In the genomic region with DNA sequence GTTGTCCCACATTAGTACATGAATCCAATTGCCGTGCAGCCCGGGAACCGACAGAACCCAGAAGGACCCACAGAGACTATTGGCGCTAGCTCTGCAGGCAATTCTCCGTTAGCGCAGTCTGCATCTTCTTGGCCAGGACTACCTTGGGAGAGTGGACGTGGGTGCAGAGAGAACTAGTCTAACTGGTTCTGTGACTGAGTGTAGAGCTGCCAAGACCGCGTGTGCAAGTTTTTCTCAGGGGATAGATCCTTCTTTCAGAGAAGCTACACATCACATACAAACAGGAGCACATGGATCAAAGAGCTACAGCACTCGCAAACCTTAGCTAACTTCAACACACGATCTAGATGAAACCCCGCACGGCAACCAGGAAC, we compare ENCODE assay signal across 8 mouse cellular contexts. TPM values are rescaled to one million over a fixed set of nuclear protein-coding genes. Genes with fewer than 3 reads are reported as not detected.
DNase-seq lines count a peak whose midpoint lies in the region; ATAC-seq and TF ChIP-seq lines count a peak whose summit lies in the region.

No protein-coding gene starts in this region.

- ATAC-seq in hindbrain, embryonic 16.5 days: peak; percentile 70
- peak; percentile 72 for ATAC-seq in lung, embryonic 14.5 days (ENCODE audit: insufficient read depth)

- peak; percentile 30 for DNase-seq in cerebellum, adult 11-12 months
- DNase-seq in cerebellum, adult 8-10 months: no peak
- no peak for DNase-seq in spleen, adult 2 months (ENCODE audit: low read depth in 1 of 2, low spot score in 2 of 2)
- DNase-seq in spleen, adult 12 weeks (ENCODE audit: low spot score): no peak
- peak; percentile 64 for DNase-seq in lung, embryonic 14.5 days
- DNase-seq in skeletal muscle tissue, adult 2 months (ENCODE audit: low read depth, low spot score): peak; percentile 13
- DNase-seq in spleen, postnatal 10 days (ENCODE audit: low spot score in 2 of 2): no peak

- TF ChIP-seq POLR2A in spleen, adult 2 months (IDR thresholded peaks at IDR 0.05; ENCODE audit: low read depth, low read length): no peak

- H3K27me3 ChIP-seq in spleen, adult 2 months (ENCODE audit: control insufficient read depth, insufficient read depth, low read length): no peaks in the 10 kb centered on the region
- no peaks in the 10 kb centered on the region for H3K27me3 ChIP-seq in hindbrain, embryonic 16.5 days (replicated peaks; ENCODE audit: control insufficient read depth, insufficient read depth, low read length)
- H3K27me3 ChIP-seq in lung, embryonic 14.5 days (ENCODE audit: insufficient read depth, low read length): no peaks in the 10 kb centered on the region

- peaks cover 8% of the 10 kb centered on the region; the same call in 1 of the 2 replicates for H3K4me1 ChIP-seq in spleen, adult 2 months (ENCODE audit: control insufficient read depth, insufficient read depth, insufficient read length)
- H3K4me1 ChIP-seq in hindbrain, embryonic 16.5 days (ENCODE audit: control insufficient read depth, insufficient read depth, low read depth, low read length): peaks cover 11% of the 10 kb centered on the region
- H3K4me1 ChIP-seq in lung, embryonic 14.5 days (ENCODE audit: insufficient read depth): peaks cover 5% of the 10 kb centered on the region

- peak overlapping the region; percentile 95 for H3K4me3 ChIP-seq in spleen, adult 2 months (ENCODE audit: extremely low read depth, insufficient read depth, insufficient read length)
- H3K4me3 ChIP-seq in hindbrain, embryonic 16.5 days (ENCODE audit: low read length): peak overlapping the region; percentile 65
- peak overlapping the region; percentile 67 for H3K4me3 ChIP-seq in lung, embryonic 14.5 days (ENCODE audit: low read depth, low read length)

- WGBS in spleen, adult 2 months: 1% methylated on average over 13 of the region's 13 CpGs
- WGBS in hindbrain, embryonic 16.5 days: under 1% methylated on average over 13 of the region's 13 CpGs
- under 1% methylated on average over 13 of the region's 13 CpGs for WGBS in lung, embryonic 14.5 days

- no peak for TF ChIP-seq CTCF in spleen, adult 2 months (IDR thresholded peaks at IDR 0.05; ENCODE audit: extremely low read depth, insufficient read depth, insufficient read length, insufficient replicate concordance)
- no peak for TF ChIP-seq CTCF in lung, embryonic 14.5 days (IDR thresholded peaks at IDR 0.05; ENCODE audit: low read depth)

- no peaks in the 10 kb centered on the region for H3K9me3 ChIP-seq in hindbrain, embryonic 16.5 days (ENCODE audit: control insufficient read depth, low read length)
- no peaks in the 10 kb centered on the region for H3K9me3 ChIP-seq in lung, embryonic 14.5 days (ENCODE audit: low read depth, low read length)

- peak overlapping the region; percentile 67 for H3K9ac ChIP-seq in hindbrain, embryonic 16.5 days (ENCODE audit: low read depth, low read length)
- H3K9ac ChIP-seq in lung, embryonic 14.5 days: peak overlapping the region; percentile 62

- peak overlapping the region; percentile 64 for H3K4me2 ChIP-seq in hindbrain, embryonic 16.5 days (ENCODE audit: low read length)
- H3K4me2 ChIP-seq in lung, embryonic 14.5 days: peak overlapping the region; percentile 78

- no peaks in the 10 kb centered on the region for H3K36me3 ChIP-seq in spleen, adult 2 months (ENCODE audit: control insufficient read depth, insufficient read depth, low read length)
- H3K36me3 ChIP-seq in hindbrain, embryonic 16.5 days (ENCODE audit: control insufficient read depth, insufficient read depth, low read length): no peaks in the 10 kb centered on the region
- H3K36me3 ChIP-seq in lung, embryonic 14.5 days (ENCODE audit: insufficient read depth): no peaks in the 10 kb centered on the region

- peak overlapping the region; percentile 81 for H3K27ac ChIP-seq in spleen, adult 2 months (ENCODE audit: insufficient read depth, low read length)
- H3K27ac ChIP-seq in hindbrain, embryonic 16.5 days (ENCODE audit: low read depth, low read length): peak overlapping the region; percentile 77
- peak overlapping the region; percentile 72; the same call in 1 of the 2 replicates for H3K27ac ChIP-seq in lung, embryonic 14.5 days (ENCODE audit: low read depth)

RNA-seq across cellular contexts. Expression of a gene that starts 0.4 kb away (rescaled TPM):
- polyA plus RNA-seq in spleen, adult 2 months (2012; rRNA removed): 9.7 and 11.5 TPM in 2 replicates
- 14.8 and 15.2 TPM in 2 replicates for polyA plus RNA-seq in hindbrain, embryonic 16.5 days (2015; fragmentation: Nextera tagmentation; extraction: Ambion mirVana)
- 7.6 and 8.7 TPM in 2 replicates for polyA plus RNA-seq in lung, embryonic 14.5 days (2014; fragmentation: Nextera tagmentation; extraction: Ambion mirVana)

RNA-seq across cellular contexts. Expression of a gene that starts 27.0 kb away (rescaled TPM):
- 19.1 and 23.3 TPM in 2 replicates for polyA plus RNA-seq in spleen, adult 2 months (2012; rRNA removed)
- 71.2 and 72.4 TPM in 2 replicates for polyA plus RNA-seq in hindbrain, embryonic 16.5 days (2015; fragmentation: Nextera tagmentation; extraction: Ambion mirVana)
- polyA plus RNA-seq in lung, embryonic 14.5 days (2014; fragmentation: Nextera tagmentation; extraction: Ambion mirVana): 67.1 and 72.6 TPM in 2 replicates

RNA-seq across cellular contexts. Expression of a gene that starts 32.3 kb away (rescaled TPM):
- 22.1 and 25.6 TPM in 2 replicates for polyA plus RNA-seq in spleen, adult 2 months (2012; rRNA removed)
- polyA plus RNA-seq in hindbrain, embryonic 16.5 days (2015; fragmentation: Nextera tagmentation; extraction: Ambion mirVana): 53.6 and 56.9 TPM in 2 replicates
- polyA plus RNA-seq in lung, embryonic 14.5 days (2014; fragmentation: Nextera tagmentation; extraction: Ambion mirVana): 43.9 and 44.4 TPM in 2 replicates

RNA-seq across cellular contexts. Expression of a gene that starts 33.9 kb away (rescaled TPM):
- polyA plus RNA-seq in spleen, adult 2 months (2012; rRNA removed): 19.4 and 33.0 TPM in 2 replicates
- 24.0 and 29.2 TPM in 2 replicates for polyA plus RNA-seq in hindbrain, embryonic 16.5 days (2015; fragmentation: Nextera tagmentation; extraction: Ambion mirVana)
- 18.4 and 19.7 TPM in 2 replicates for polyA plus RNA-seq in lung, embryonic 14.5 days (2014; fragmentation: Nextera tagmentation; extraction: Ambion mirVana)

RNA-seq across cellular contexts. Expression of a gene that starts 35.1 kb away (rescaled TPM):
- polyA plus RNA-seq in spleen, adult 2 months (2012; rRNA removed): 6.0 and 9.6 TPM in 2 replicates
- polyA plus RNA-seq in hindbrain, embryonic 16.5 days (2015; fragmentation: Nextera tagmentation; extraction: Ambion mirVana): 0.15 and 0.16 TPM in 2 replicates
- 0.20 and 0.23 TPM in 2 replicates for polyA plus RNA-seq in lung, embryonic 14.5 days (2014; fragmentation: Nextera tagmentation; extraction: Ambion mirVana)

Comparison
In these comparisons a context has a peak if more than half of its experiments do, and no peak if none do; other contexts are left out.
1. DNase-seq: peak in cerebellum, adult 11-12 months (single experiment), lung, embryonic 14.5 days (single experiment) and skeletal muscle tissue, adult 2 months (single experiment); none in cerebellum, adult 8-10 months (single experiment), spleen, adult 2 months (0 of 2), spleen, adult 12 weeks (single experiment) and spleen, postnatal 10 days (0 of 2).
2. Peak in every context shown above with its lines, with median percentiles within 50 percentile points of each other: H3K27ac ChIP-seq and H3K4me3 ChIP-seq.